Mouse (Mus musculus) T-helper 1 cell (primary cell): Measurements from ENCODE around the gene Sept8.

Experiments used
- in situ Hi-C: fragments of 300-600 bp; cut with MboI, MseI; formaldehyde crosslinking; loops from one replicate; pipeline ENCODE4 v1.15.1; 2025; ENCODE audit warnings: high pct_unique_total_duplicates

The Sept8 gene

GRCm38 (mm10) chr11:53524905-53525304 lies 5.8 kb downstream of the Sept8 start:
- in situ Hi-C loops: no loop called here

GRCm38 (mm10) chr11:53525461-53525860 lies 6.4 kb downstream of the Sept8 start:
- in situ Hi-C loops: no loop called here

GRCm38 (mm10) chr11:53528397-53529252 lies 9.6 kb downstream of the Sept8 start:
- in situ Hi-C loops: no loop called here

- in situ Hi-C loops: no loop called here
Observed at GRCm38 (mm10) chr11:53529253-53529557, 10.1 kb downstream of the Sept8 start.

- in situ Hi-C loops: no loop called here
Observed at GRCm38 (mm10) chr11:53530001-53530400, 10.9 kb downstream of the Sept8 start.

- in situ Hi-C loops: no loop called here
Observed at GRCm38 (mm10) chr11:53531578-53532230, 12.6 kb downstream of the Sept8 start.

GRCm38 (mm10) chr11:53532231-53532620 lies 13.2 kb downstream of the Sept8 start:
- in situ Hi-C loops: no loop called here

GRCm38 (mm10) chr11:53539002-53539491 lies 20.0 kb downstream of the Sept8 start:
- in situ Hi-C loops: no loop called here

- in situ Hi-C loops: no loop called here
Observed at GRCm38 (mm10) chr11:53540394-53540793, 21.3 kb downstream of the Sept8 start.

- in situ Hi-C loops: no loop called here
Observed at GRCm38 (mm10) chr11:53541222-53541621, 22.2 kb downstream of the Sept8 start.

- in situ Hi-C loops: no loop called here
Observed at GRCm38 (mm10) chr11:53543021-53543420, 24.0 kb downstream of the Sept8 start.

- in situ Hi-C loops: no loop called here
Observed at GRCm38 (mm10) chr11:53546271-53546670, 27.2 kb downstream of the Sept8 start.

- in situ Hi-C loops: no loop called here
Observed at GRCm38 (mm10) chr11:53547566-53547965, 28.5 kb downstream of the Sept8 start.

GRCm38 (mm10) chr11:53548036-53548605 lies 29.1 kb downstream of the Sept8 start:
- in situ Hi-C loops: no loop called here

GRCm38 (mm10) chr11:53550714-53551113 lies 31.7 kb downstream of the Sept8 start:
- in situ Hi-C loops: no loop called here

- in situ Hi-C loops: no loop called here
Observed at GRCm38 (mm10) chr11:53551754-53552153, 32.7 kb downstream of the Sept8 start.

GRCm38 (mm10) chr11:53556529-53556928 lies 37.5 kb downstream of the Sept8 start:
- in situ Hi-C loops: loop anchor here (5.0 kb wide), 2 partner anchors 471 to 561 kb away; partner anchors contain the start of gene Slc22a4

GRCm38 (mm10) chr11:53557992-53558391 lies 38.9 kb downstream of the Sept8 start:
- in situ Hi-C loops: loop anchor here (5.0 kb wide), 2 partner anchors 469 to 559 kb away; partner anchors contain the start of gene Slc22a4

GRCm38 (mm10) chr11:53559980-53560379 lies 40.9 kb downstream of the Sept8 start:
- in situ Hi-C loops: loop anchor here (5.0 kb wide), 2 partner anchors 467 to 557 kb away; partner anchors contain the start of gene Slc22a4

GRCm38 (mm10) chr11:53561986-53562385 lies 42.9 kb downstream of the Sept8 start:
- in situ Hi-C loops: no loop called here

GRCm38 (mm10) chr11:53566646-53567045 lies 47.6 kb downstream of the Sept8 start:
- in situ Hi-C loops: no loop called here
